Mouse (Mus musculus) MEL (cell line): ENCODE measurements around the gene Vars. TPM values are rescaled to one million over a fixed set of nuclear protein-coding genes. Genes with fewer than 3 reads are reported as not detected.

ENCODE experiments used
- DNase-seq: peaks from one replicate; pipeline ENCODE4 v3.0.0; 2011; ENCODE audit warnings: low read depth, low spot score
- H3K27ac ChIP-seq: 2 replicates; pipeline ENCODE4 v1.5.1; 2012; ENCODE audit warnings: low read depth, mild to moderate bottlenecking, control low read depth, low read length, moderate library complexity; ENCODE audit not compliant: control insufficient read depth
- H3K27me3 ChIP-seq, 2 experiments: fragments of 150-350 bp in 1 of 2; sonication (generic) in 1 of 2; 2 replicates each; pipeline ENCODE4 v1.6.1; 2012; ENCODE audit warnings: low read length in 2 of 2, mild to moderate bottlenecking in 2 of 2, improper control_type of control experiment in 1 of 2, moderate library complexity in 1 of 2; ENCODE audit not compliant: insufficient read depth in 2 of 2, control insufficient read depth in 1 of 2
- H3K36me3 ChIP-seq, 2 experiments: 2 replicates each; pipeline ENCODE4 v1.6.1; 2012 to 2014; ENCODE audit warnings: low read length in 2 of 2, improper control_type of control experiment in 1 of 2, inconsistent platforms in 1 of 2, mild to moderate bottlenecking in 1 of 2; ENCODE audit not compliant: insufficient read depth in 2 of 2, control insufficient read depth in 1 of 2
- H3K4me1 ChIP-seq, 2 experiments: fragments of 150-350 bp in 1 of 2; sonication (generic) in 1 of 2; 2 replicates each; pipeline ENCODE4 v1.6.1; 2012; ENCODE audit warnings: low read length in 2 of 2, improper control_type of control experiment in 1 of 2, mild to moderate bottlenecking in 1 of 2; ENCODE audit not compliant: insufficient read depth in 2 of 2, control insufficient read depth in 1 of 2
- H3K4me3 ChIP-seq, 2 experiments: fragments of 150-350 bp in 1 of 2; sonication (generic) in 1 of 2; 2 replicates each; pipeline ENCODE4 v1.5.1; 2012; ENCODE audit warnings: low read depth in 2 of 2, low read length in 2 of 2, mild to moderate bottlenecking in 2 of 2, moderate library complexity in 2 of 2, control low read depth in 1 of 2, improper control_type of control experiment in 1 of 2; ENCODE audit not compliant: control insufficient read depth in 1 of 2, insufficient read depth in 1 of 2
- H3K79me2 ChIP-seq: 2 replicates; pipeline ENCODE4 v1.6.1; 2012; ENCODE audit warnings: mild to moderate bottlenecking, low read length, moderate library complexity; ENCODE audit not compliant: control insufficient read depth, poor library complexity, insufficient read depth
- H3K9ac ChIP-seq: 2 replicates; pipeline ENCODE4 v1.6.1; 2012; ENCODE audit warnings: low read depth, mild to moderate bottlenecking, control low read depth, low read length, moderate library complexity; ENCODE audit not compliant: control insufficient read depth, poor library complexity, severe bottlenecking
- H3K9me3 ChIP-seq: fragments of 150-350 bp; sonication (generic); replicated peaks from 2 replicates; pipeline ENCODE4 v1.6.1; 2012; ENCODE audit warnings: mild to moderate bottlenecking, low read length, improper control_type of control experiment, moderate library complexity; ENCODE audit not compliant: insufficient read depth
- CTCF ChIP-seq, 3 experiments: IDR thresholded peaks in 2 of 3; conservative IDR thresholded peaks in 1 of 3; 2 replicates each; pipeline ENCODE4 v1.5.1; 2011 to 2012; ENCODE audit warnings: low read length in 3 of 3, low read depth in 2 of 3, mild to moderate bottlenecking in 2 of 3, improper control_type of control experiment in 1 of 3, inconsistent platforms in 1 of 3, mixed read lengths in 1 of 3, moderate library complexity in 1 of 3; ENCODE audit not compliant: control insufficient read depth in 1 of 3, insufficient read depth in 1 of 3, poor library complexity in 1 of 3, severe bottlenecking in 1 of 3
- ETS1 ChIP-seq: IDR thresholded peaks from 2 replicates; pipeline ENCODE4 v1.6.1; 2012; ENCODE audit warnings: low read depth, mild to moderate bottlenecking, inconsistent platforms, low read length, improper control_type of control experiment, moderate library complexity
- GABPA ChIP-seq: IDR thresholded peaks from 2 replicates; pipeline ENCODE4 v1.6.1; 2012; ENCODE audit warnings: low read depth, mild to moderate bottlenecking, inconsistent platforms, low read length, improper control_type of control experiment, moderate library complexity
- JUND ChIP-seq: IDR thresholded peaks from 2 replicates; pipeline ENCODE4 v1.6.1; 2011; ENCODE audit warnings: low read depth, mild to moderate bottlenecking, improper control_type of control experiment, low read length
- MAFK ChIP-seq: IDR thresholded peaks from 2 replicates; pipeline ENCODE4 v1.6.1; 2011; ENCODE audit warnings: low read depth, mild to moderate bottlenecking, low read length, improper control_type of control experiment, borderline replicate concordance
- NRF1 ChIP-seq: IDR thresholded peaks from 2 replicates; pipeline ENCODE4 v1.6.1; 2014; ENCODE audit warnings: low read depth, mild to moderate bottlenecking, inconsistent platforms, low read length, improper control_type of control experiment, moderate library complexity; ENCODE audit not compliant: poor library complexity, insufficient read depth, severe bottlenecking
- POLR2AphosphoS2 ChIP-seq: IDR thresholded peaks from 2 replicates; pipeline ENCODE4 v1.6.1; 2011; ENCODE audit warnings: low read length, improper control_type of control experiment
- RCOR1 ChIP-seq: IDR thresholded peaks from 2 replicates; pipeline ENCODE4 v1.6.1; 2012; ENCODE audit warnings: low read depth, mild to moderate bottlenecking, inconsistent platforms, low read length, improper control_type of control experiment
- TCF12 ChIP-seq: IDR thresholded peaks from 2 replicates; pipeline ENCODE4 v1.6.1; 2014; ENCODE audit warnings: low read depth, mild to moderate bottlenecking, inconsistent platforms, low read length, improper control_type of control experiment, moderate library complexity
- UBTF ChIP-seq: IDR thresholded peaks from 2 replicates; pipeline ENCODE4 v1.6.1; 2012; ENCODE audit warnings: low read depth, mild to moderate bottlenecking, inconsistent platforms, low read length, improper control_type of control experiment, moderate library complexity, borderline replicate concordance; ENCODE audit not compliant: insufficient read depth
- USF1 ChIP-seq: IDR thresholded peaks from 2 replicates; pipeline ENCODE4 v1.6.1; 2014; ENCODE audit warnings: low read depth, mild to moderate bottlenecking, inconsistent platforms, low read length, improper control_type of control experiment, moderate library complexity
- USF2 ChIP-seq, 2 experiments: IDR thresholded peaks; 2 replicates each; pipeline ENCODE4 v1.6.1; 2011 to 2012; ENCODE audit warnings: improper control_type of control experiment in 2 of 2, low read length in 2 of 2, borderline replicate concordance in 1 of 2, inconsistent platforms in 1 of 2, low read depth in 1 of 2, mild to moderate bottlenecking in 1 of 2; ENCODE audit not compliant: insufficient read depth in 1 of 2
- ZNF384 ChIP-seq: IDR thresholded peaks from 2 replicates; pipeline ENCODE4 v1.6.1; 2012; ENCODE audit warnings: low read depth, mild to moderate bottlenecking, inconsistent platforms, low read length, improper control_type of control experiment
- polyA plus RNA-seq, 2 experiments: library from polyadenylated mRNA; stranded (reverse) in 1 of 2; unstranded in 1 of 2; fragments of >175 nt in 1 of 2; fragments of >200 nt in 1 of 2; gene quantifications; 2 replicates each; pipeline versions ENCODE4 v1.2.1 to v1.2.4; 2012; ENCODE audit warnings: low replicate concordance in 2 of 2, low read depth in 1 of 2; ENCODE audit not compliant: insufficient read length in 2 of 2, insufficient read depth in 1 of 2, missing spikeins in 1 of 2
- total RNA-seq: library from RNA; depleted of rRNA; stranded (reverse); fragments of 300-350 nt; gene quantifications from 2 replicates; pipeline ENCODE4 v1.2.3, GENCODE M21; 2012

Gene Vars
- total and polyA plus RNA-seq, 3 experiments: 149 to 251 TPM; not detected in 1

DNA sequence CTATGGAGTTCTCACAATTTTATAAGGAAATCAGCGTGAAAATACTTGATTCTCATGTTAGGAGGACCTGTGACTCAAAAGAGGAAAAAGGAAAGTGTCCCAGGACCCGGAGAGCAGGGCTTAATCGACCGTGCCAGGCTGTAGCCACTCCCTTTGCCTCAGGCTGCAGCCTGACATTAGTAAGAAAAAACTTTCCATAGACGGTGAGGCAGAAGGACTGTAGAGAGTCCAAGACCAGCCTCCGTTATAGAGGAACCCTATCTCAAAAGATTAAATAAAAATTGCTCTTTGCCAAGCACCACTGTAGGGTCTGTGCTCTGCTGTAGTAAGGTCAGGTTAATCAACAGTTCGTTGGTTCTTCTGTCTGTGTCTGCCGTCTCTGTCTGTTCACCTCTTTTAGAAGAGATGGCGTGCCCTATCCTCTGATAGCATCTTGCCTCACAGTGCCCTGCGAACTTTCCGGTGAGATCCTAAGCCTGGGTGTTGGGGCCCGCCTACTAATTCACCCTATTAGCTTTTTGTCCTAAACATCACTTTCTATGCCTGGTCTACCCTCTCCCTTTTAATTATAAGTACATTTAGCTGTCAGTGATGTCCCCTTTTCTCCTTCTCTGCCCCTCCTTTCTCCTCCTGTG is 40.8 kb upstream of the Vars start:
- Histone ChIP-seq H3K79me2 (no peaks in the 10 kb centered on the region), H3K36me3 (no peaks in the 10 kb centered on the region)
- no peak for TF ChIP-seq USF1
- TF ChIP-seq, all 39 proteins: peak for 0
- no peak for DNase-seq
- Histone ChIP-seq H3K27me3 (no peaks in the 10 kb centered on the region), H3K4me3 (no peak overlapping the region), H3K9me3 (no peaks in the 10 kb centered on the region), H3K4me1 (no peaks in the 10 kb centered on the region), H3K27ac (no peak overlapping the region), H3K9ac (no peak overlapping the region)

DNA sequence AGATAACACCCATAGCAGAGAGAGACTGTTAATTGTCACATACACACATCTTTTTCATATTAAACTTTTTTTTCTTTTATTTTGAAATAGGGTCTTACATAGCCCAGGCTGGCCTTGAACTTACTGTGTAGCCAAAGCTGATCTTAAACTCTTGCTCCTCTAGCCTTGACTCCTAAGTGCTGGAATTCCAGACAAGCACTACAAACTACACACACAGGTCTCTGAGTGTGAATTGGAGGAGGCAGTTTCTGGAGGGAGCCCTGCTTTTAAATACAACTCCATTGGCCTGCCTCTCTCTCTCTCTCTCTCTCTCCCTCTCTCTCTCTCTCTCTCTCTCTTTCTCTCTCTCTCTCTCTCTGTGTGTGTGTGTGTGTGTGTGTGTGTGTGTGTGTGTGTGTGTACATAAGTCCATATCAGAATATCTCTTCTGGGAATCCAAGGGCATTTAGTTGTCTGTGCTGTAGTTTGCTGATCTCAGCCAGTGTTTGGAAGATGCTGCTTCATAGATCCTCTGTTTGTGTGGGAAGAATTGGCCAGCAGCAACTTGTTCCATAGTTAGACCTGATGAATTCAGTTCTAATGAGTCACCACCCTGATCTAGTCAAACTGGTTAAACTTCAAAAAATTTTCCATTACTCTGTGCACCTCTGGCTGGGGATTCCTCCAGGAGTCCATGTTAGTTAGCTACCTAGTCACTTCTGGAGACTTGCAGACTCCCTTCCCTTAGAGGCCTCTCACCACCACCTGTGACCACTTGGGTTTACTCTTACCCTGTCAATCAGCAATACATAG is 39.9 kb upstream of the Vars start:
- no peak overlapping the region for H3K9ac ChIP-seq
- no peak for DNase-seq
- H3K79me2 ChIP-seq: no peaks in the 10 kb centered on the region
- H3K27me3 ChIP-seq: no peaks in the 10 kb centered on the region
- H3K4me1 ChIP-seq: peaks cover 0 to 4% of the 10 kb centered on the region in 2 experiments; a peak in 1 of 4 replicates
- no peak overlapping the region for H3K4me3 ChIP-seq
- H3K27ac ChIP-seq: no peak overlapping the region
- H3K36me3 ChIP-seq: no peaks in the 10 kb centered on the region
- no peak for TF ChIP-seq NRF1
- no peak for TF ChIP-seq GABPA
- no peak for TF ChIP-seq UBTF
- no peak for TF ChIP-seq ZNF384
- TF ChIP-seq USF2 (IDR thresholded peaks at IDR 0.05; ENCODE audit: borderline replicate concordance in 1 of 2, insufficient read depth in 1 of 2, low read depth in 1 of 2, low read length in 2 of 2): no peak
- no peak for TF ChIP-seq ETS1
- no peak for TF ChIP-seq RCOR1
- no peak for TF ChIP-seq JUND
- H3K9me3 ChIP-seq: no peaks in the 10 kb centered on the region

DNA sequence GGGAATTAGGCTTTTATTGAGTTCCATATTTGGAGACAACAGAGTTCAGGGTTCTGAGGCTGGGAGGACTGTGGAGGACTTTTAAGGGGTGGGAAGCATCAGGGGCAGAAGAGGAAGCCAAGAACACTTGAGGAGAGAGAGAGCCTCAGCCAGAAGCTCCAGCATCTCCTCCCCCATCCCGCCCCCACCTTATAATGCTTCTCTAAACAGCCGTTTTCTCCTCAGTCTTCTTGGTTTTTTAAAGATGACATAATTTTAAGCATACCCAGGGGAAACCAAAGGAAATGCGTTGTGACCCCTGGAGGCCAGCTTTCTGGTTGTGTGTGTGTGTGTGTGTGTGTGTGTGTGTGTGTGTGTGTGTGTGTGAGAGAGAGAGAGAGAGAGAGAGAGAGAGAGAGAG is 38.7 kb upstream of the Vars start:
- no peak for DNase-seq
- Histone ChIP-seq H3K27ac (no peak overlapping the region), H3K4me3 (no peak overlapping the region), H3K9ac (no peak overlapping the region), H3K9me3 (no peaks in the 10 kb centered on the region), H3K27me3 (no peaks in the 10 kb centered on the region), H3K79me2 (no peaks in the 10 kb centered on the region), H3K4me1 (peaks cover 0 to 4% of the 10 kb centered on the region in 2 experiments; a peak in 1 of 4 replicates), H3K36me3 (no peaks in the 10 kb centered on the region)
- TF ChIP-seq TCF12 (no peak), POLR2AphosphoS2 (no peak), CTCF (IDR thresholded peaks at IDR 0.05 in 2 of 3, conservative IDR thresholded peaks at IDR 0.05 in 1 of 3; ENCODE audit: control insufficient read depth in 1 of 3, insufficient read depth in 1 of 3, low read depth in 2 of 3, low read length in 3 of 3, poor library complexity in 1 of 3, severe bottlenecking in 1 of 3) (no peak), MAFK (no peak)
